Comparison of ENCODE assay signal across 8 mouse cellular contexts in genomic region chr8:66696970-66697843, GRCm38 (mm10). TPM values are rescaled to one million over a fixed set of nuclear protein-coding genes. Genes with fewer than 3 reads are reported as not detected.
DNase-seq lines count a peak whose midpoint lies in the region; ATAC-seq and TF ChIP-seq lines count a peak whose summit lies in the region.

TSS of gene Npy1r (plus strand) at chr8:66697192.

- no peak for TF ChIP-seq CTCF in cerebellum, adult 2 months (IDR thresholded peaks at IDR 0.05; ENCODE audit: borderline replicate concordance, insufficient read depth, low read depth, low read length)

- H3K4me1 ChIP-seq in cerebellum, adult 2 months (ENCODE audit: control insufficient read depth, insufficient read depth, low read length) = no peaks in the 10 kb centered on the region
- no peaks in the 10 kb centered on the region for H3K4me1 ChIP-seq in embryonic facial prominence, embryonic 14.5 days (ENCODE audit: control insufficient read depth, insufficient read depth, low read length)
- peaks cover 7% of the 10 kb centered on the region; the same call in 1 of the 2 replicates for H3K4me1 ChIP-seq in heart, embryonic 16.5 days (ENCODE audit: control insufficient read depth, insufficient read depth, low read length)
- no peaks in the 10 kb centered on the region for H3K4me1 ChIP-seq in liver, embryonic 12.5 days
- peaks cover 13% of the 10 kb centered on the region for H3K4me1 ChIP-seq in neural tube, embryonic 15.5 days

- no peaks in the 10 kb centered on the region for H3K9me3 ChIP-seq in embryonic facial prominence, embryonic 14.5 days (ENCODE audit: control insufficient read depth, low read length)
- no peaks in the 10 kb centered on the region for H3K9me3 ChIP-seq in heart, embryonic 16.5 days (replicated peaks; ENCODE audit: control insufficient read depth, low read length)
- no peaks in the 10 kb centered on the region for H3K9me3 ChIP-seq in liver, embryonic 12.5 days (replicated peaks)
- no peaks in the 10 kb centered on the region for H3K9me3 ChIP-seq in neural tube, embryonic 15.5 days (replicated peaks)

- H3K36me3 ChIP-seq in embryonic facial prominence, embryonic 14.5 days (ENCODE audit: control insufficient read depth, insufficient read depth, low read length) = no peaks in the 10 kb centered on the region
- H3K36me3 ChIP-seq in heart, embryonic 16.5 days (ENCODE audit: control insufficient read depth, insufficient read depth) = no peaks in the 10 kb centered on the region
- no peaks in the 10 kb centered on the region for H3K36me3 ChIP-seq in liver, embryonic 12.5 days
- no peaks in the 10 kb centered on the region for H3K36me3 ChIP-seq in neural tube, embryonic 15.5 days

- peak in 1 of 2 experiments; percentile 18 for DNase-seq in cerebellum, adult 2 months
- no peak for DNase-seq in cerebellum, adult 11 months
- peak; percentile 86 for DNase-seq in embryonic facial prominence, embryonic 14.5 days (ENCODE audit: low spot score)
- DNase-seq in kidney, postnatal 14 days = peak; percentile 37
- no peak for DNase-seq in thymus, postnatal 0 days (ENCODE audit: low spot score)

- no peak for TF ChIP-seq POLR2A in cerebellum, adult 2 months (IDR thresholded peaks at IDR 0.05; ENCODE audit: borderline replicate concordance, insufficient read depth, low read length)

- WGBS in cerebellum, adult 2 months = under 1% methylated on average over 30 of the region's 30 CpGs
- 2% methylated on average over 30 of the region's 30 CpGs for WGBS in embryonic facial prominence, embryonic 14.5 days
- under 1% methylated on average over 30 of the region's 30 CpGs for WGBS in heart, embryonic 16.5 days
- 4% methylated on average over 30 of the region's 30 CpGs for WGBS in liver, embryonic 12.5 days (ENCODE audit: insufficient replicate concordance)
- 1% methylated on average over 30 of the region's 30 CpGs for whole genome bisulfite sequencing in neural tube, embryonic 15.5 days

- ATAC-seq in embryonic facial prominence, embryonic 14.5 days (ENCODE audit: low read depth) = peak; percentile 70; the same call in 1 of the 2 replicates
- peak; percentile 23; the same call in 1 of the 2 replicates for ATAC-seq in heart, embryonic 16.5 days (replicated peaks; ENCODE audit: extremely low read depth, insufficient read depth, low FRiP score)
- no peak for ATAC-seq in liver, embryonic 12.5 days
- ATAC-seq in neural tube, embryonic 15.5 days (ENCODE audit: low FRiP score) = peak; percentile 85

- peak within 1 kb of the TSS; percentile 71 for H3K4me2 ChIP-seq in embryonic facial prominence, embryonic 14.5 days (ENCODE audit: low read depth, low read length)
- H3K4me2 ChIP-seq in heart, embryonic 16.5 days (ENCODE audit: low read depth, low read length) = peak within 1 kb of the TSS; percentile 82
- H3K4me2 ChIP-seq in liver, embryonic 12.5 days = peak within 1 kb of the TSS; percentile 42
- peak within 1 kb of the TSS; percentile 79 for H3K4me2 ChIP-seq in neural tube, embryonic 15.5 days

- H3K9ac ChIP-seq in embryonic facial prominence, embryonic 14.5 days (ENCODE audit: low read depth, low read length) = peak within 1 kb of the TSS; percentile 49; the same call in 1 of the 2 replicates
- H3K9ac ChIP-seq in heart, embryonic 16.5 days (ENCODE audit: low read length) = peak within 1 kb of the TSS; percentile 39
- H3K9ac ChIP-seq in liver, embryonic 12.5 days = no peak within 1 kb of the TSS
- peak within 1 kb of the TSS; percentile 42 for H3K9ac ChIP-seq in neural tube, embryonic 15.5 days (replicated peaks)

- H3K4me3 ChIP-seq in cerebellum, adult 2 months (replicated peaks; ENCODE audit: insufficient read depth, low read depth, low read length) = peak within 1 kb of the TSS; percentile 17
- peak within 1 kb of the TSS; percentile 43 for H3K4me3 ChIP-seq in embryonic facial prominence, embryonic 14.5 days (ENCODE audit: low read depth, low read length)
- peak within 1 kb of the TSS; percentile 53 for H3K4me3 ChIP-seq in heart, embryonic 16.5 days (ENCODE audit: low read length)
- peak within 1 kb of the TSS; percentile 13 for H3K4me3 ChIP-seq in liver, embryonic 12.5 days
- peak within 1 kb of the TSS; percentile 50 for H3K4me3 ChIP-seq in neural tube, embryonic 15.5 days (replicated peaks)

- no peak within 1 kb of the TSS for H3K27ac ChIP-seq in cerebellum, adult 2 months (ENCODE audit: insufficient read depth, low read length)
- H3K27ac ChIP-seq in embryonic facial prominence, embryonic 14.5 days (replicated peaks; ENCODE audit: low read depth, low read length) = no peak within 1 kb of the TSS
- H3K27ac ChIP-seq in heart, embryonic 16.5 days (ENCODE audit: low read length) = no peak within 1 kb of the TSS
- H3K27ac ChIP-seq in liver, embryonic 12.5 days = no peak within 1 kb of the TSS
- H3K27ac ChIP-seq in neural tube, embryonic 15.5 days (replicated peaks) = peak within 1 kb of the TSS; percentile 54; the same call in 1 of the 2 replicates

- H3K27me3 ChIP-seq in cerebellum, adult 2 months (ENCODE audit: control insufficient read depth, insufficient read depth, low read length) = no peaks in the 10 kb centered on the region; the same call in 1 of the 2 replicates
- H3K27me3 ChIP-seq in embryonic facial prominence, embryonic 14.5 days (replicated peaks; ENCODE audit: control insufficient read depth, insufficient read depth, low read length) = peaks cover 40% of the 10 kb centered on the region
- H3K27me3 ChIP-seq in heart, embryonic 16.5 days (ENCODE audit: control insufficient read depth, insufficient read depth, low read length) = peaks cover 8% of the 10 kb centered on the region
- H3K27me3 ChIP-seq in liver, embryonic 12.5 days (replicated peaks) = peaks cover 28% of the 10 kb centered on the region
- no peaks in the 10 kb centered on the region for H3K27me3 ChIP-seq in neural tube, embryonic 15.5 days (replicated peaks)

RNA-seq across cellular contexts. Expression of gene Npy1r, which starts in this region (rescaled TPM):
- polyA plus RNA-seq in cerebellum, adult 2 months (2012; rRNA removed) = 2.5 and 3.0 TPM in 2 replicates
- polyA plus RNA-seq in embryonic facial prominence, embryonic 14.5 days (2014; fragmentation: Nextera tagmentation; extraction: Ambion mirVana) = 2.6 and 2.8 TPM in 2 replicates
- 2.5 and 4.0 TPM in 2 replicates for polyA plus RNA-seq in heart, embryonic 16.5 days (2015; fragmentation: Nextera tagmentation; extraction: Ambion mirVana)
- 0.22 and 0.25 TPM in 2 replicates for polyA plus RNA-seq in liver, embryonic 12.5 days (2016; fragmentation: Nextera tagmentation; extraction: Ambion mirVana)
- 11.2 and 13.1 TPM in 2 replicates for polyA plus RNA-seq in neural tube, embryonic 15.5 days (2015; fragmentation: Nextera tagmentation; extraction: Ambion mirVana)
- 0.30 and 0.35 TPM in 2 replicates for polyA plus RNA-seq in thymus, postnatal 0 days (2015; fragmentation: Nextera tagmentation; extraction: Ambion mirVana)

Comparison
In these comparisons a context has a peak if more than half of its experiments do, and no peak if none do; other contexts are left out.
1. DNase-seq: peak in embryonic facial prominence, embryonic 14.5 days (single experiment) and kidney, postnatal 14 days (single experiment); none in cerebellum, adult 11 months (single experiment) and thymus, postnatal 0 days (single experiment).
2. Peak in every context shown above with its lines, with median percentiles within 50 percentile points of each other: H3K4me3 ChIP-seq and H3K4me2 ChIP-seq.